Mouse (Mus musculus) embryonic facial prominence, embryonic 10.5 days (tissue): ENCODE measurements around the gene Pak1. TPM values are rescaled to one million over a fixed set of nuclear protein-coding genes. Genes with fewer than 3 reads are reported as not detected.

Experiments used
- DNase-seq: peaks from one replicate; pipeline ENCODE4 v3.0.0-alpha.2; 2017; ENCODE audit warnings: low spot score
- H3K27ac ChIP-seq: fragments of 300-500 bp; sonication (generic); replicated peaks from 2 replicates; pipeline ENCODE4 v1.5.1; 2016; ENCODE audit warnings: mild to moderate bottlenecking
- H3K27me3 ChIP-seq: fragments of 300-500 bp; sonication (generic); replicated peaks from 2 replicates; pipeline ENCODE4 v1.6.1; 2016; ENCODE audit warnings: low read depth, mild to moderate bottlenecking; ENCODE audit not compliant: poor library complexity, severe bottlenecking
- H3K36me3 ChIP-seq: fragments of 300-500 bp; sonication (generic); replicated peaks from 2 replicates; pipeline ENCODE4 v1.6.1; 2016; ENCODE audit warnings: mild to moderate bottlenecking, moderate library complexity
- H3K4me1 ChIP-seq: fragments of 300-500 bp; sonication (generic); 2 replicates; pipeline ENCODE4 v1.6.1; 2016
- H3K4me3 ChIP-seq: fragments of 300-500 bp; sonication (generic); 2 replicates; pipeline ENCODE4 v1.5.1; 2016; ENCODE audit warnings: mild to moderate bottlenecking, moderate library complexity
- H3K9me3 ChIP-seq: fragments of 300-500 bp; sonication (generic); 2 replicates; pipeline ENCODE4 v1.6.1; 2016; ENCODE audit warnings: mild to moderate bottlenecking
- WGBS: fragments of 180-500 bp; shearing (Covaris S2); methylation state at CpG from one replicate; pipeline ENCODE4 v1.1.7; 2016; 5-methylcytosine and 5-hydroxymethylcytosine counted together
- polyA plus RNA-seq: library from polyadenylated mRNA; unstranded; fragments of >200 nt; fragmentation: Nextera tagmentation; extraction: Ambion mirVana; gene quantifications from 2 replicates; pipeline ENCODE4 v1.2.1, GENCODE M21; 2016

The Pak1 gene
- polyA plus RNA-seq, 1 experiment from 2014 or later = 43.6 TPM

- no peak for DNase-seq
- no peaks in the 10 kb centered on the region for H3K4me1 ChIP-seq
- no peaks in the 10 kb centered on the region for H3K9me3 ChIP-seq
- no peaks in the 10 kb centered on the region for H3K27me3 ChIP-seq
- H3K36me3 ChIP-seq = peaks cover 8% of the 10 kb centered on the region
- H3K27ac ChIP-seq = no peak overlapping the region
- no peak overlapping the region for H3K4me3 ChIP-seq
Measured at GRCm38 (mm10) chr7:97873317-97873716, 85.0 kb downstream of the Pak1 start.

- Histone ChIP-seq H3K27me3 (no peaks in the 10 kb centered on the region), H3K9me3 (no peaks in the 10 kb centered on the region), H3K4me3 (no peak overlapping the region), H3K27ac (no peak overlapping the region), H3K4me1 (no peaks in the 10 kb centered on the region), H3K36me3 (no peaks in the 10 kb centered on the region)
- 80% methylated on average over 7 of the region's 7 CpGs for WGBS
- DNase-seq = no peak
Measured at GRCm38 (mm10) chr7:97877846-97878538, 89.7 kb downstream of the Pak1 start.

- 76% methylated on average over 3 of the region's 3 CpGs for WGBS
- Histone ChIP-seq H3K4me1 (0 out of 2 replicates have a peak, but pooled peaks cover 2% of the 10 kb centered on the region), H3K36me3 (peaks cover 49% of the 10 kb centered on the region), H3K27ac (no peak overlapping the region), H3K4me3 (no peak overlapping the region), H3K9me3 (no peaks in the 10 kb centered on the region), H3K27me3 (no peaks in the 10 kb centered on the region)
- DNase-seq = no peak
Measured at GRCm38 (mm10) chr7:97911646-97912045, 123.3 kb downstream of the Pak1 start.

GRCm38 (mm10) chr7:97914833-97915516 lies 126.6 kb downstream of the Pak1 start:
- no peaks in the 10 kb centered on the region for H3K4me1 ChIP-seq
- 83% methylated on average over 2 of the region's 2 CpGs for WGBS
- H3K27ac ChIP-seq = no peak overlapping the region
- no peaks in the 10 kb centered on the region for H3K9me3 ChIP-seq
- H3K27me3 ChIP-seq = no peaks in the 10 kb centered on the region
- H3K4me3 ChIP-seq = no peak overlapping the region
- DNase-seq = no peak
- H3K36me3 ChIP-seq = peaks cover 22% of the 10 kb centered on the region

GRCm38 (mm10) chr7:97919742-97920141 lies 131.4 kb downstream of the Pak1 start, which contains the start of gene Gdpd4:
Gdpd4 (plus strand) TSS chr7:97919955.
- H3K9me3 ChIP-seq = no peaks in the 10 kb centered on the region
- no peaks in the 10 kb centered on the region for H3K36me3 ChIP-seq
- no peaks in the 10 kb centered on the region for H3K4me1 ChIP-seq
- no peak for DNase-seq
- H3K4me3 ChIP-seq = no peak within 1 kb of the TSS
- H3K27ac ChIP-seq = no peak within 1 kb of the TSS
- no peaks in the 10 kb centered on the region for H3K27me3 ChIP-seq
- WGBS = 79% methylated on average over 12 of the region's 12 CpGs

- 81% methylated on average over 1 of the region's 1 CpGs for WGBS
Measured at GRCm38 (mm10) chr7:97925819-97926218, 137.5 kb downstream of the Pak1 start.

GRCm38 (mm10) chr7:97926978-97927377 lies 138.6 kb downstream of the Pak1 start:
- Histone ChIP-seq H3K27me3 (no peaks in the 10 kb centered on the region), H3K36me3 (no peaks in the 10 kb centered on the region), H3K4me1 (no peaks in the 10 kb centered on the region), H3K9me3 (no peaks in the 10 kb centered on the region), H3K4me3 (no peak overlapping the region), H3K27ac (no peak overlapping the region)
- 95% methylated on average over 5 of the region's 5 CpGs for WGBS
- DNase-seq = no peak

More at GRCm38 (mm10) chr7:97925819-97926218, 137.5 kb downstream of the Pak1 start:
- no peaks in the 10 kb centered on the region for H3K36me3 ChIP-seq
- H3K9me3 ChIP-seq = no peaks in the 10 kb centered on the region
- H3K4me3 ChIP-seq = no peak overlapping the region
- DNase-seq = no peak
- H3K27ac ChIP-seq = no peak overlapping the region
- H3K27me3 ChIP-seq = no peaks in the 10 kb centered on the region
- no peaks in the 10 kb centered on the region for H3K4me1 ChIP-seq

GRCm38 (mm10) chr7:97944485-97944884 lies 156.1 kb downstream of the Pak1 start:
- Histone ChIP-seq H3K27ac (no peak overlapping the region), H3K4me3 (no peak overlapping the region), H3K27me3 (no peaks in the 10 kb centered on the region), H3K36me3 (no peaks in the 10 kb centered on the region), H3K4me1 (no peaks in the 10 kb centered on the region), H3K9me3 (no peaks in the 10 kb centered on the region)
- 91% methylated on average over 1 of the region's 1 CpGs for WGBS
- DNase-seq = no peak

Other genes with a start within 250 kb of the Pak1 start
- 35.9 and 38.0 TPM in 2 replicates for gene Aamdc, start 209.0 kb upstream of the Pak1 start, polyA plus RNA-seq
- gene Rsf1, start 208.7 kb upstream of the Pak1 start, polyA plus RNA-seq = 26.2 and 27.0 TPM in 2 replicates
- 296 and 321 TPM in 2 replicates for gene Clns1a, start 91.9 kb upstream of the Pak1 start, polyA plus RNA-seq
- gene Aqp11, start 50.3 kb upstream of the Pak1 start, polyA plus RNA-seq = 3.2 and 4.0 TPM in 2 replicates
- 0.05 TPM in 1 of 2 replicates, not detected in the other for gene Gdpd4, start 131.4 kb downstream of the Pak1 start, polyA plus RNA-seq